Mouse (Mus musculus) stomach, postnatal 0 days (tissue): ENCODE measurements at regions not wholly inside any gene's neighbourhood (a gene's known extent, or its start where the extent isn't known, plus 50 kb on each side); places are given as distances from the start of the nearest gene placed in this dataset.

Experiments used
- CTCF ChIP-seq: IDR thresholded peaks from 2 replicates; pipeline ENCODE4 v1.5.1; 2016; ENCODE audit warnings: antibody characterized with exemption, low read depth, mild to moderate bottlenecking, moderate library complexity
- EP300 ChIP-seq: optimal IDR thresholded peaks from 2 replicates; pipeline ENCODE3; 2016; ENCODE audit warnings: antibody characterized with exemption

- TF ChIP-seq CTCF (no peak), EP300 (no peak)
These were observed 134.8 kb upstream of the Bcor start for GRCm38 (mm10) chrX:12294941-12295340.
